Mouse (Mus musculus): Measurements from ENCODE around the gene Spata16.

Gene Spata16

GRCm38 (mm10) chr3:26980371-26980770 is 343.0 kb downstream of the Spata16 start:
- DNase-seq, result no peak

- no peak for DNase-seq
Observed at GRCm38 (mm10) chr3:26981979-26982623, 344.7 kb downstream of the Spata16 start.

GRCm38 (mm10) chr3:26983749-26984148 is 346.3 kb downstream of the Spata16 start:
- no peak for DNase-seq

GRCm38 (mm10) chr3:27006844-27007243 is 369.4 kb downstream of the Spata16 start:
- no peak for DNase-seq

- no peak for DNase-seq
Observed at GRCm38 (mm10) chr3:27027957-27028356, 390.5 kb downstream of the Spata16 start.

- no peak for DNase-seq
Observed at GRCm38 (mm10) chr3:27028526-27028925, 391.1 kb downstream of the Spata16 start.

- DNase-seq, result no peak
Observed at GRCm38 (mm10) chr3:27030067-27030857, 392.8 kb downstream of the Spata16 start.

Measured in kidney, postnatal 14 days (tissue).